Comparison of ENCODE assay signal across 17 mouse cellular contexts in genomic region chr6:52200751-52201250, GRCm38 (mm10). TPM values are rescaled to one million over a fixed set of nuclear protein-coding genes. Genes with fewer than 3 reads are reported as not detected.
DNase-seq lines count a peak whose midpoint lies in the region; ATAC-seq and TF ChIP-seq lines count a peak whose summit lies in the region.
"Had no signal": no experiment of that assay in that cellular context is flagged by ENCODE, and none has a peak within 500 bp of the region (broad histone marks: within the 10 kb centered on the region; RNA-seq: fewer than 3 reads in every experiment).

No protein-coding gene starts in this region.

- H3K36me3 ChIP-seq in heart, embryonic 11.5 days (ENCODE audit: control insufficient read depth, insufficient read depth, low read length): no peaks in the 10 kb centered on the region
- no peaks in the 10 kb centered on the region for H3K36me3 ChIP-seq in lung, embryonic 15.5 days
- H3K36me3 ChIP-seq in intestine, postnatal 0 days (ENCODE audit: control insufficient read depth, insufficient read depth): no peaks in the 10 kb centered on the region
- H3K36me3 ChIP-seq in small intestine, adult 2 months (ENCODE audit: control insufficient read depth, insufficient read depth, low read length): no peaks in the 10 kb centered on the region
- H3K36me3 ChIP-seq: embryonic facial prominence, embryonic 13.5 days had no signal

- H3K4me2 ChIP-seq in heart, embryonic 11.5 days: no peak overlapping the region; the same call in 1 of the 2 replicates
- peak overlapping the region; percentile 66 for H3K4me2 ChIP-seq in lung, embryonic 15.5 days
- H3K4me2 ChIP-seq in intestine, postnatal 0 days (replicated peaks; ENCODE audit: low read depth): peak overlapping the region; percentile 60
- H3K4me2 ChIP-seq: embryonic facial prominence, embryonic 13.5 days had no signal

- H3K9me3 ChIP-seq in heart, embryonic 11.5 days (replicated peaks; ENCODE audit: control insufficient read depth, low read length): no peaks in the 10 kb centered on the region
- H3K9me3 ChIP-seq in lung, embryonic 15.5 days: no peaks in the 10 kb centered on the region
- no peaks in the 10 kb centered on the region for H3K9me3 ChIP-seq in intestine, postnatal 0 days (ENCODE audit: control insufficient read depth)
- H3K9me3 ChIP-seq: embryonic facial prominence, embryonic 13.5 days had no signal

- TF ChIP-seq CTCF in intestine, postnatal 0 days (IDR thresholded peaks at IDR 0.05; ENCODE audit: low read depth): no peak
- TF ChIP-seq CTCF in small intestine, adult 2 months (IDR thresholded peaks at IDR 0.05; ENCODE audit: extremely low read depth, insufficient read length, insufficient replicate concordance, low read depth, low read length): no peak

- H3K4me3 ChIP-seq in heart, embryonic 11.5 days (ENCODE audit: low read depth, low read length): 0 out of 2 replicates have a peak overlapping the region, but pooled peaks have one; percentile 1
- H3K4me3 ChIP-seq in lung, embryonic 15.5 days: peak overlapping the region; percentile 74
- peak overlapping the region; percentile 29 for H3K4me3 ChIP-seq in intestine, postnatal 0 days (ENCODE audit: low read depth, low read length)
- H3K4me3 ChIP-seq in small intestine, adult 2 months (ENCODE audit: low read depth, low read length): peak overlapping the region; percentile 41
- H3K4me3 ChIP-seq: embryonic facial prominence, embryonic 13.5 days; myocyte had no signal

- no peak for ATAC-seq in heart, embryonic 11.5 days (replicated peaks; ENCODE audit: insufficient number of reproducible peaks, low FRiP score, low TSS enrichment)
- no peak for ATAC-seq in lung, embryonic 15.5 days (ENCODE audit: borderline replicate concordance, extremely low read depth, low FRiP score, low TSS enrichment)
- peak; percentile 45 for ATAC-seq in intestine, postnatal 0 days
- ATAC-seq: forebrain, embryonic 16.5 days had no signal

- 20% methylated on average over 10 of the region's 10 CpGs for WGBS in heart, embryonic 11.5 days (ENCODE audit: insufficient replicate concordance)
- WGBS in lung, embryonic 15.5 days: 13% methylated on average over 10 of the region's 10 CpGs
- WGBS in intestine, postnatal 0 days: 17% methylated on average over 10 of the region's 10 CpGs
- WGBS in small intestine, adult 2 months: 14% methylated on average over 10 of the region's 10 CpGs

- no peak overlapping the region for H3K9ac ChIP-seq in heart, embryonic 11.5 days (ENCODE audit: low read depth, low read length)
- peak overlapping the region; percentile 97 for H3K9ac ChIP-seq in lung, embryonic 15.5 days
- H3K9ac ChIP-seq in intestine, postnatal 0 days (ENCODE audit: low read depth, low read length): peak overlapping the region; percentile 35; the same call in 1 of the 2 replicates
- H3K9ac ChIP-seq: embryonic facial prominence, embryonic 13.5 days; liver, embryonic 14.5 days had no signal

- H3K27me3 ChIP-seq in heart, embryonic 11.5 days (ENCODE audit: control insufficient read depth, insufficient read depth, low read length): peaks cover 100% of the 10 kb centered on the region
- H3K27me3 ChIP-seq in lung, embryonic 15.5 days: peaks cover 91% of the 10 kb centered on the region
- H3K27me3 ChIP-seq in intestine, postnatal 0 days (replicated peaks; ENCODE audit: control insufficient read depth, insufficient read depth, low read length): peaks cover 24% of the 10 kb centered on the region; the same call in 1 of the 2 replicates
- H3K27me3 ChIP-seq in small intestine, adult 2 months (ENCODE audit: control insufficient read depth, insufficient read depth, low read length): peaks cover 37% of the 10 kb centered on the region

- TF ChIP-seq POLR2A in small intestine, adult 2 months (IDR thresholded peaks at IDR 0.05; ENCODE audit: low read depth, low read length): no peak

- peaks cover 12% of the 10 kb centered on the region for H3K4me1 ChIP-seq in heart, embryonic 11.5 days (ENCODE audit: control insufficient read depth, insufficient read depth, low read length)
- peaks cover 23% of the 10 kb centered on the region for H3K4me1 ChIP-seq in lung, embryonic 15.5 days
- no peaks in the 10 kb centered on the region for H3K4me1 ChIP-seq in intestine, postnatal 0 days (replicated peaks; ENCODE audit: control insufficient read depth, insufficient read depth, low read length)
- peaks cover 11% of the 10 kb centered on the region for H3K4me1 ChIP-seq in small intestine, adult 2 months (ENCODE audit: control insufficient read depth, insufficient read depth, insufficient read length, low read length)

- no peak for DNase-seq in heart, adult 9 months (ENCODE audit: low spot score in 2 of 2)
- DNase-seq in lung, postnatal 36 days: no peak
- no peak for DNase-seq in retina, embryonic 14.5 days (ENCODE audit: low spot score)
- no peak for DNase-seq in heart, adult 8-10 months (ENCODE audit: low spot score)
- DNase-seq: cerebellum, postnatal 25 days; gastrocnemius, postnatal 10 days; heart, postnatal 14 days; thymus, postnatal 14 days had no signal

- no peak overlapping the region for H3K27ac ChIP-seq in heart, embryonic 11.5 days (ENCODE audit: low read depth, low read length)
- peak overlapping the region; percentile 86 for H3K27ac ChIP-seq in lung, embryonic 15.5 days
- peak overlapping the region; percentile 61 for H3K27ac ChIP-seq in intestine, postnatal 0 days (ENCODE audit: low read depth, low read length)
- H3K27ac ChIP-seq in small intestine, adult 2 months (ENCODE audit: insufficient read depth, low read depth, low read length): peak overlapping the region; percentile 37; the same call in 1 of the 2 replicates
- H3K27ac ChIP-seq: embryonic facial prominence, embryonic 13.5 days; liver, embryonic 14.5 days had no signal

RNA-seq across cellular contexts. Expression of gene Hoxa5, which starts 3.6 kb away (rescaled TPM):
- polyA plus RNA-seq in heart, embryonic 11.5 days (2014; fragmentation: Nextera tagmentation; extraction: Ambion mirVana): 2.4 and 2.6 TPM in 2 replicates
- 48.2 and 48.7 TPM in 2 replicates for polyA plus RNA-seq in lung, embryonic 15.5 days (2015; fragmentation: Nextera tagmentation; extraction: Ambion mirVana)
- 14.8 and 15.3 TPM in 2 replicates for polyA plus RNA-seq in intestine, postnatal 0 days (2015; fragmentation: Nextera tagmentation; extraction: Ambion mirVana)
- polyA plus RNA-seq in small intestine, adult 2 months (2012; rRNA removed): 3.5 and 4.7 TPM in 2 replicates
- total RNA-seq in heart, adult 8-10 months (2022): under 1 TPM; 0.41 to 0.69 (median 0.57) TPM
- total RNA-seq: left cerebral cortex, adult 18-20 months had no signal
- polyA plus RNA-seq: forebrain, embryonic 16.5 days had no signal

RNA-seq across cellular contexts. Expression of gene Hoxa6, which starts 7.7 kb away (rescaled TPM):
- not detected in 2 replicates for polyA plus RNA-seq in heart, embryonic 11.5 days (2014; fragmentation: Nextera tagmentation; extraction: Ambion mirVana)
- polyA plus RNA-seq in lung, embryonic 15.5 days (2015; fragmentation: Nextera tagmentation; extraction: Ambion mirVana): 2.9 and 3.1 TPM in 2 replicates
- polyA plus RNA-seq in intestine, postnatal 0 days (2015; fragmentation: Nextera tagmentation; extraction: Ambion mirVana): 0.76 and 0.81 TPM in 2 replicates
- 0.15 and 0.52 TPM in 2 replicates for polyA plus RNA-seq in small intestine, adult 2 months (2012; rRNA removed)
- total RNA-seq in heart, adult 8-10 months (2022): not detected
- total RNA-seq: heart, postnatal 14 days; left cerebral cortex, adult 18-20 months had no signal
- polyA plus RNA-seq: forebrain, embryonic 16.5 days; liver, embryonic 14.5 days had no signal

RNA-seq across cellular contexts. Expression of gene Hoxa4, which starts 9.2 kb away (rescaled TPM):
- 0.68 and 1.4 TPM in 2 replicates for polyA plus RNA-seq in heart, embryonic 11.5 days (2014; fragmentation: Nextera tagmentation; extraction: Ambion mirVana)
- polyA plus RNA-seq in lung, embryonic 15.5 days (2015; fragmentation: Nextera tagmentation; extraction: Ambion mirVana): 4.1 and 4.2 TPM in 2 replicates
- 3.6 and 4.5 TPM in 2 replicates for polyA plus RNA-seq in intestine, postnatal 0 days (2015; fragmentation: Nextera tagmentation; extraction: Ambion mirVana)
- polyA plus RNA-seq in small intestine, adult 2 months (2012; rRNA removed): 2.3 and 2.4 TPM in 2 replicates
- total RNA-seq in heart, adult 8-10 months (2022): under 1 TPM; 0.31 to 0.49 (median 0.38) TPM
- total RNA-seq: left cerebral cortex, adult 18-20 months had no signal
- polyA plus RNA-seq: forebrain, embryonic 16.5 days had no signal

RNA-seq across cellular contexts. Expression of gene Hoxa3, which starts 12.3 kb away (rescaled TPM):
- 1.5 and 2.2 TPM in 2 replicates for polyA plus RNA-seq in heart, embryonic 11.5 days (2014; fragmentation: Nextera tagmentation; extraction: Ambion mirVana)
- 7.5 and 9.4 TPM in 2 replicates for polyA plus RNA-seq in lung, embryonic 15.5 days (2015; fragmentation: Nextera tagmentation; extraction: Ambion mirVana)
- polyA plus RNA-seq in intestine, postnatal 0 days (2015; fragmentation: Nextera tagmentation; extraction: Ambion mirVana): 3.4 and 3.6 TPM in 2 replicates
- polyA plus RNA-seq in small intestine, adult 2 months (2012; rRNA removed): 3.5 and 5.0 TPM in 2 replicates
- under 1 TPM; 0.16 to 0.89 (median 0.31) TPM for total RNA-seq in heart, adult 8-10 months (2022)
- total RNA-seq: left cerebral cortex, adult 18-20 months had no signal
- polyA plus RNA-seq: forebrain, embryonic 16.5 days had no signal

RNA-seq across cellular contexts. Expression of gene Gm28308, which starts 12.3 kb away (rescaled TPM):
- polyA plus RNA-seq in heart, embryonic 11.5 days (2014; fragmentation: Nextera tagmentation; extraction: Ambion mirVana): not detected in 2 replicates
- polyA plus RNA-seq in lung, embryonic 15.5 days (2015; fragmentation: Nextera tagmentation; extraction: Ambion mirVana): not detected in 2 replicates
- not detected in 2 replicates for polyA plus RNA-seq in intestine, postnatal 0 days (2015; fragmentation: Nextera tagmentation; extraction: Ambion mirVana)
- 0.58 TPM in 1 of 2 replicates, not detected in the other for polyA plus RNA-seq in small intestine, adult 2 months (2012; rRNA removed)
- under 1 TPM in 1 of 4 experiments, not detected in 3; 0.54 TPM for total RNA-seq in heart, adult 8-10 months (2022)
- total RNA-seq: gastrocnemius, postnatal 10 days; heart, postnatal 14 days; left cerebral cortex, adult 18-20 months had no signal
- polyA plus RNA-seq: embryonic facial prominence, embryonic 13.5 days; forebrain, embryonic 16.5 days; liver, embryonic 14.5 days had no signal

Comparison
In these comparisons a context has a peak if more than half of its experiments do, and no peak if none do; other contexts are left out.
1. H3K4me3 ChIP-seq: peak in every context shown above with its lines; median percentile 74 in lung, embryonic 15.5 days; 41 in small intestine, adult 2 months; 29 in intestine, postnatal 0 days; 1 in heart, embryonic 11.5 days.